Mouse (Mus musculus) MEL (cell line): ENCODE measurements at regions not wholly inside any gene's neighbourhood (a gene's known extent, or its start where the extent isn't known, plus 50 kb on each side); places are given as distances from the start of the nearest gene placed in this dataset.

Experiments used
- DNase-seq: peaks from one replicate; pipeline ENCODE4 v3.0.0; 2011; ENCODE audit warnings: low read depth, low spot score
- H3K27ac ChIP-seq: 2 replicates; pipeline ENCODE4 v1.5.1; 2012; ENCODE audit warnings: low read depth, mild to moderate bottlenecking, control low read depth, low read length, moderate library complexity; ENCODE audit not compliant: control insufficient read depth
- H3K27me3 ChIP-seq, 2 experiments: fragments of 150-350 bp in 1 of 2; sonication (generic) in 1 of 2; 2 replicates each; pipeline ENCODE4 v1.6.1; 2012; ENCODE audit warnings: low read length in 2 of 2, mild to moderate bottlenecking in 2 of 2, improper control_type of control experiment in 1 of 2, moderate library complexity in 1 of 2; ENCODE audit not compliant: insufficient read depth in 2 of 2, control insufficient read depth in 1 of 2
- H3K36me3 ChIP-seq, 2 experiments: 2 replicates each; pipeline ENCODE4 v1.6.1; 2012 to 2014; ENCODE audit warnings: low read length in 2 of 2, improper control_type of control experiment in 1 of 2, inconsistent platforms in 1 of 2, mild to moderate bottlenecking in 1 of 2; ENCODE audit not compliant: insufficient read depth in 2 of 2, control insufficient read depth in 1 of 2
- H3K4me1 ChIP-seq, 2 experiments: fragments of 150-350 bp in 1 of 2; sonication (generic) in 1 of 2; 2 replicates each; pipeline ENCODE4 v1.6.1; 2012; ENCODE audit warnings: low read length in 2 of 2, improper control_type of control experiment in 1 of 2, mild to moderate bottlenecking in 1 of 2; ENCODE audit not compliant: insufficient read depth in 2 of 2, control insufficient read depth in 1 of 2
- H3K4me3 ChIP-seq, 2 experiments: fragments of 150-350 bp in 1 of 2; sonication (generic) in 1 of 2; 2 replicates each; pipeline ENCODE4 v1.5.1; 2012; ENCODE audit warnings: low read depth in 2 of 2, low read length in 2 of 2, mild to moderate bottlenecking in 2 of 2, moderate library complexity in 2 of 2, control low read depth in 1 of 2, improper control_type of control experiment in 1 of 2; ENCODE audit not compliant: control insufficient read depth in 1 of 2, insufficient read depth in 1 of 2
- H3K79me2 ChIP-seq: 2 replicates; pipeline ENCODE4 v1.6.1; 2012; ENCODE audit warnings: mild to moderate bottlenecking, low read length, moderate library complexity; ENCODE audit not compliant: control insufficient read depth, poor library complexity, insufficient read depth
- H3K9ac ChIP-seq: 2 replicates; pipeline ENCODE4 v1.6.1; 2012; ENCODE audit warnings: low read depth, mild to moderate bottlenecking, control low read depth, low read length, moderate library complexity; ENCODE audit not compliant: control insufficient read depth, poor library complexity, severe bottlenecking
- H3K9me3 ChIP-seq: fragments of 150-350 bp; sonication (generic); replicated peaks from 2 replicates; pipeline ENCODE4 v1.6.1; 2012; ENCODE audit warnings: mild to moderate bottlenecking, low read length, improper control_type of control experiment, moderate library complexity; ENCODE audit not compliant: insufficient read depth
- CHD1 ChIP-seq: IDR thresholded peaks from 2 replicates; pipeline ENCODE4 v1.6.1; 2012; ENCODE audit warnings: low read depth, mild to moderate bottlenecking, inconsistent platforms, low read length, improper control_type of control experiment
- CHD2 ChIP-seq: IDR thresholded peaks from 2 replicates; pipeline ENCODE4 v1.6.1; 2011; ENCODE audit warnings: low read length, improper control_type of control experiment
- EP300 ChIP-seq, 2 experiments: IDR thresholded peaks; 2 replicates each; pipeline ENCODE4 v1.6.1; 2011; ENCODE audit warnings: improper control_type of control experiment in 2 of 2, low read length in 2 of 2, low read depth in 1 of 2, mild to moderate bottlenecking in 1 of 2
- ETS1 ChIP-seq: IDR thresholded peaks from 2 replicates; pipeline ENCODE4 v1.6.1; 2012; ENCODE audit warnings: low read depth, mild to moderate bottlenecking, inconsistent platforms, low read length, improper control_type of control experiment, moderate library complexity
- GABPA ChIP-seq: IDR thresholded peaks from 2 replicates; pipeline ENCODE4 v1.6.1; 2012; ENCODE audit warnings: low read depth, mild to moderate bottlenecking, inconsistent platforms, low read length, improper control_type of control experiment, moderate library complexity
- JUND ChIP-seq: IDR thresholded peaks from 2 replicates; pipeline ENCODE4 v1.6.1; 2011; ENCODE audit warnings: low read depth, mild to moderate bottlenecking, improper control_type of control experiment, low read length
- MAZ ChIP-seq: IDR thresholded peaks from 2 replicates; pipeline ENCODE4 v1.6.1; 2012; ENCODE audit warnings: low read depth, mild to moderate bottlenecking, inconsistent platforms, low read length, improper control_type of control experiment
- MXI1 ChIP-seq: IDR thresholded peaks from 2 replicates; pipeline ENCODE4 v1.6.1; 2011; ENCODE audit warnings: mild to moderate bottlenecking, low read depth, low read length, improper control_type of control experiment
- MYB ChIP-seq: IDR thresholded peaks from 2 replicates; pipeline ENCODE4 v1.6.1; 2011; ENCODE audit warnings: mild to moderate bottlenecking, low read depth, low read length, improper control_type of control experiment
- NELFE ChIP-seq: IDR thresholded peaks from 2 replicates; pipeline ENCODE4 v1.6.1; 2011; ENCODE audit warnings: low read depth, low read length, improper control_type of control experiment
- POLR2A ChIP-seq, 2 experiments: IDR thresholded peaks; 2 replicates each; pipeline ENCODE4 v1.6.1; 2011 to 2012; ENCODE audit warnings: low read length in 2 of 2, mild to moderate bottlenecking in 2 of 2, control low read depth in 1 of 2, improper control_type of control experiment in 1 of 2, low read depth in 1 of 2, moderate library complexity in 1 of 2; ENCODE audit not compliant: control insufficient read depth in 1 of 2, insufficient read depth in 1 of 2, poor library complexity in 1 of 2
- SIN3A ChIP-seq: IDR thresholded peaks from 2 replicates; pipeline ENCODE4 v1.6.1; 2012; ENCODE audit warnings: low read length, improper control_type of control experiment, inconsistent platforms
- TAL1 ChIP-seq: IDR thresholded peaks from 2 replicates; pipeline ENCODE4 v1.6.1; 2012; ENCODE audit warnings: mild to moderate bottlenecking, inconsistent platforms, low read length, moderate library complexity, mixed read lengths
- TCF12 ChIP-seq: IDR thresholded peaks from 2 replicates; pipeline ENCODE4 v1.6.1; 2014; ENCODE audit warnings: low read depth, mild to moderate bottlenecking, inconsistent platforms, low read length, improper control_type of control experiment, moderate library complexity
- UBTF ChIP-seq: IDR thresholded peaks from 2 replicates; pipeline ENCODE4 v1.6.1; 2012; ENCODE audit warnings: low read depth, mild to moderate bottlenecking, inconsistent platforms, low read length, improper control_type of control experiment, moderate library complexity, borderline replicate concordance; ENCODE audit not compliant: insufficient read depth
- USF1 ChIP-seq: IDR thresholded peaks from 2 replicates; pipeline ENCODE4 v1.6.1; 2014; ENCODE audit warnings: low read depth, mild to moderate bottlenecking, inconsistent platforms, low read length, improper control_type of control experiment, moderate library complexity
- USF2 ChIP-seq, 2 experiments: IDR thresholded peaks; 2 replicates each; pipeline ENCODE4 v1.6.1; 2011 to 2012; ENCODE audit warnings: improper control_type of control experiment in 2 of 2, low read length in 2 of 2, borderline replicate concordance in 1 of 2, inconsistent platforms in 1 of 2, low read depth in 1 of 2, mild to moderate bottlenecking in 1 of 2; ENCODE audit not compliant: insufficient read depth in 1 of 2
- ZC3H11A ChIP-seq: IDR thresholded peaks from 2 replicates; pipeline ENCODE4 v1.6.1; 2012; ENCODE audit warnings: low read depth, mild to moderate bottlenecking, inconsistent platforms, low read length, improper control_type of control experiment
- ZNF384 ChIP-seq: IDR thresholded peaks from 2 replicates; pipeline ENCODE4 v1.6.1; 2012; ENCODE audit warnings: low read depth, mild to moderate bottlenecking, inconsistent platforms, low read length, improper control_type of control experiment

DNA sequence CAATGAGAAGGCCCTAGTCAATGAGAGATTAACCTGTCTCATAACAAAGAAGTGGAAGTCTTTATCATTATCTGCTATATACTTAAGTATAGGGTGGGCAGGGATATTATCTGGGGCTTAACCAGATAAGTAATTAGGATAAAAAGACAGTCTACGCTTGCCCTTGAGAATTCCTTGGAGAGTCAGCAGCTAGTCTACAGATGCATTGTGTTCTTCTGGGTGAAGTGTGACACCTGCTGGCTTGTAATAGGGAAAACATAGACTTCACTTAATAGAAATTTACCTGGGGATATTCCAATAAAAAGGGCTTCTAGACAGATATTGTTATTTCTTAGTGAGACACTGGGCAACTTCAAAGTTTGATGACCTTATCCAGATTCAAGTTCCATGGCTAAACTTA is 361.0 kb downstream of the Tmem135 start:
- H3K9ac ChIP-seq: no peak overlapping the region
- no peak for DNase-seq

DNA sequence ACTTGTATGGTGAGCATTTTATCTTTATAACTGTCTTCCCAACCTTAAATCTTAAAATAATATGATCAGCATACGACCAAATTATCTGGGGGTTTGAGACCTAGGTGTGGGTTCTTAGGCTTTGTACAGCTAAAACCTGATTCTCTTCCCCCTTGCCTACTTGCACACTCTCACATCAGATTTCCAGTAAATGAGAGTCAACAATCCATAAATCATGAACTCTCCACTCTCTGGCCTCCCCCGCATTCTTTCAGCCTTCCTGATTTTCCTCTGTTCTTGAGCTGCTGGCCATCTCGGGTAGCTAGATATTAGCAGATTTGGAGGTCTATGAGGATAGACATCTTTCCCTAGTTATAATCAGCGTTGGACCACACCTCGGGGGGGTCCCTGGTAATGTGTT is 362.7 kb downstream of the Tmem135 start:
- H3K4me3 ChIP-seq: no peak overlapping the region
- H3K36me3 ChIP-seq: no peaks in the 10 kb centered on the region
- no peak overlapping the region for H3K9ac ChIP-seq
- DNase-seq: no peak
- no peak for TF ChIP-seq TCF12
- TF ChIP-seq SIN3A: no peak
- no peak for TF ChIP-seq ZNF384
- TF ChIP-seq ETS1: no peak
- TF ChIP-seq ZC3H11A: no peak
- TF ChIP-seq TAL1: no peak
- no peak for TF ChIP-seq GABPA
- TF ChIP-seq CHD2: no peak
- TF ChIP-seq CHD1: no peak
- no peaks in the 10 kb centered on the region for H3K4me1 ChIP-seq
- no peaks in the 10 kb centered on the region for H3K79me2 ChIP-seq
- H3K27me3 ChIP-seq: no peaks in the 10 kb centered on the region; a peak in 1 of 4 replicates
- H3K27ac ChIP-seq: no peak overlapping the region
- no peaks in the 10 kb centered on the region for H3K9me3 ChIP-seq

More for the DNA sequence above, 361.0 kb downstream of the Tmem135 start:
- H3K27me3 ChIP-seq: no peaks in the 10 kb centered on the region; a peak in 1 of 4 replicates
- no peak overlapping the region for H3K27ac ChIP-seq
- H3K36me3 ChIP-seq: no peaks in the 10 kb centered on the region
- no peak overlapping the region for H3K4me3 ChIP-seq
- no peaks in the 10 kb centered on the region for H3K9me3 ChIP-seq
- no peaks in the 10 kb centered on the region for H3K4me1 ChIP-seq
- H3K79me2 ChIP-seq: no peaks in the 10 kb centered on the region
- TF ChIP-seq USF1: no peak
- TF ChIP-seq POLR2A (IDR thresholded peaks at IDR 0.05; ENCODE audit: control insufficient read depth in 1 of 2, insufficient read depth in 1 of 2, low read depth in 1 of 2, low read length in 2 of 2, poor library complexity in 1 of 2): no peak
- no peak for TF ChIP-seq UBTF
- no peak for TF ChIP-seq MXI1
- TF ChIP-seq GABPA: no peak
- no peak for TF ChIP-seq NELFE
- TF ChIP-seq MAZ: no peak
- no peak for TF ChIP-seq MYB
- no peak for TF ChIP-seq EP300 (IDR thresholded peaks at IDR 0.05; ENCODE audit: low read depth in 1 of 2, low read length in 2 of 2)
- no peak for TF ChIP-seq ZNF384
- no peak for TF ChIP-seq USF2 (IDR thresholded peaks at IDR 0.05; ENCODE audit: borderline replicate concordance in 1 of 2, insufficient read depth in 1 of 2, low read depth in 1 of 2, low read length in 2 of 2)
- TF ChIP-seq TAL1: no peak
- TF ChIP-seq JUND: no peak
- TF ChIP-seq, all 39 proteins: peak for 0
